Mouse (Mus musculus) heart, embryonic 16.5 days (tissue): ENCODE data around the gene Map7. TPM values are rescaled to one million over a fixed set of nuclear protein-coding genes. Genes with fewer than 3 reads are reported as not detected.

Experiments
- ATAC-seq: fragments of 200-750 bp; cut with Nextera tagmentation; replicated peaks from 2 replicates; pipeline ENCODE4 v1.8.0; 2017; ENCODE audit warnings: moderate number of reproducible peaks; ENCODE audit not compliant: insufficient read depth, low FRiP score; ENCODE audit errors: extremely low read depth
- H3K27ac ChIP-seq: fragments of 300-500 bp; sonication (generic); 2 replicates; pipeline ENCODE4 v1.5.1; 2014; ENCODE audit warnings: mild to moderate bottlenecking, low read length, control low read depth, moderate library complexity
- H3K27me3 ChIP-seq: fragments of 300-500 bp; sonication (generic); 2 replicates; pipeline ENCODE4 v1.6.1; 2014; ENCODE audit warnings: low read length, mixed read lengths; ENCODE audit not compliant: control insufficient read depth, insufficient read depth
- H3K36me3 ChIP-seq: fragments of 300-500 bp; sonication (generic); 2 replicates; pipeline ENCODE4 v1.6.1; 2014; ENCODE audit not compliant: control insufficient read depth, insufficient read depth
- H3K4me1 ChIP-seq: fragments of 300-500 bp; sonication (generic); 2 replicates; pipeline ENCODE4 v1.6.1; 2014; ENCODE audit warnings: low read length, mixed read lengths; ENCODE audit not compliant: control insufficient read depth, insufficient read depth
- H3K4me2 ChIP-seq: fragments of 300-500 bp; sonication (generic); 2 replicates; pipeline ENCODE4 v1.6.1; 2014; ENCODE audit warnings: low read depth, mild to moderate bottlenecking, control low read depth, low read length
- H3K4me3 ChIP-seq: fragments of 300-500 bp; sonication (generic); 2 replicates; pipeline ENCODE4 v1.5.1; 2014; ENCODE audit warnings: mild to moderate bottlenecking, control low read depth, low read length
- H3K9ac ChIP-seq: fragments of 300-500 bp; sonication (generic); 2 replicates; pipeline ENCODE4 v1.6.1; 2014; ENCODE audit warnings: low read length, control low read depth
- H3K9me3 ChIP-seq: fragments of 300-500 bp; sonication (generic); replicated peaks from 2 replicates; pipeline ENCODE4 v1.6.1; 2016; ENCODE audit warnings: low read length; ENCODE audit not compliant: control insufficient read depth
- WGBS: fragments of 180-500 bp; shearing (Covaris S2); extraction: QIAGEN DNeasy Blood & Tissue Kit; methylation state at CpG from one replicate; pipeline ENCODE4 v1.1.7; 2014; 5-methylcytosine and 5-hydroxymethylcytosine counted together
- polyA plus RNA-seq: library from polyadenylated mRNA; unstranded; fragments of >200 nt; fragmentation: Nextera tagmentation; extraction: Ambion mirVana; gene quantifications from 2 replicates; pipeline ENCODE4 v1.2.1, GENCODE M21; 2015

The Map7 gene
- polyA plus RNA-seq, 1 experiment from 2014 or later: 7.6 TPM

GRCm38 (mm10) chr10:20272380-20272779 lies 124.1 kb downstream of the Map7 start:
- Histone ChIP-seq H3K4me3 (no peak overlapping the region), H3K36me3 (0 out of 2 replicates have a peak, but pooled peaks cover 1% of the 10 kb centered on the region), H3K9me3 (no peaks in the 10 kb centered on the region), H3K4me2 (no peak overlapping the region), H3K27me3 (no peaks in the 10 kb centered on the region), H3K4me1 (no peaks in the 10 kb centered on the region), H3K27ac (no peak overlapping the region), H3K9ac (no peak overlapping the region)
- ATAC-seq: no peak
- WGBS: 82% methylated on average over 5 of the region's 5 CpGs

GRCm38 (mm10) chr10:20273278-20273677 lies 125.0 kb downstream of the Map7 start:
- Histone ChIP-seq H3K4me1 (no peaks in the 10 kb centered on the region), H3K4me3 (no peak overlapping the region), H3K9me3 (no peaks in the 10 kb centered on the region), H3K36me3 (peaks cover 4% of the 10 kb centered on the region; the same call in 1 of the 2 replicates), H3K4me2 (no peak overlapping the region), H3K9ac (no peak overlapping the region), H3K27ac (no peak overlapping the region), H3K27me3 (no peaks in the 10 kb centered on the region)
- ATAC-seq: no peak
- 68% methylated on average over 15 of the region's 15 CpGs for WGBS

- peak; percentile 69; the same call in 1 of the 2 replicates for ATAC-seq
- 0 out of 2 replicates have a peak overlapping the region, but pooled peaks have one; percentile 16 for H3K27ac ChIP-seq
- WGBS: 51% methylated on average over 9 of the region's 9 CpGs
Measured at GRCm38 (mm10) chr10:20274022-20274421, 125.8 kb downstream of the Map7 start.

GRCm38 (mm10) chr10:20281456-20281855 lies 133.2 kb downstream of the Map7 start:
- Histone ChIP-seq H3K27ac (no peak overlapping the region), H3K4me3 (no peak overlapping the region), H3K4me2 (no peak overlapping the region), H3K9me3 (no peaks in the 10 kb centered on the region), H3K36me3 (peaks cover 6% of the 10 kb centered on the region; the same call in 1 of the 2 replicates), H3K4me1 (peaks cover 11% of the 10 kb centered on the region), H3K9ac (no peak overlapping the region), H3K27me3 (no peaks in the 10 kb centered on the region)
- 56% methylated on average over 2 of the region's 2 CpGs for WGBS
- no peak for ATAC-seq

More at GRCm38 (mm10) chr10:20274022-20274421, 125.8 kb downstream of the Map7 start:
- Histone ChIP-seq H3K4me1 (no peaks in the 10 kb centered on the region), H3K9ac (no peak overlapping the region), H3K27me3 (no peaks in the 10 kb centered on the region), H3K4me3 (no peak overlapping the region), H3K4me2 (no peak overlapping the region), H3K36me3 (peaks cover 6% of the 10 kb centered on the region; the same call in 1 of the 2 replicates), H3K9me3 (no peaks in the 10 kb centered on the region)

- no peaks in the 10 kb centered on the region for H3K27me3 ChIP-seq
- H3K9ac ChIP-seq: no peak overlapping the region
- no peaks in the 10 kb centered on the region for H3K9me3 ChIP-seq
- H3K27ac ChIP-seq: no peak overlapping the region
- H3K4me3 ChIP-seq: no peak overlapping the region
- 16% methylated on average over 10 of the region's 10 CpGs for WGBS
- no peak overlapping the region for H3K4me2 ChIP-seq
- peaks cover 15% of the 10 kb centered on the region for H3K4me1 ChIP-seq
- H3K36me3 ChIP-seq: no peaks in the 10 kb centered on the region
- peak; percentile 74; the same call in 1 of the 2 replicates for ATAC-seq
Measured at GRCm38 (mm10) chr10:20285289-20285975, 137.2 kb downstream of the Map7 start.

GRCm38 (mm10) chr10:20285994-20286836 lies 137.9 kb downstream of the Map7 start:
- Histone ChIP-seq H3K4me2 (peak overlapping the region; percentile 22; the same call in 1 of the 2 replicates), H3K4me3 (no peak overlapping the region), H3K36me3 (no peaks in the 10 kb centered on the region), H3K4me1 (peaks cover 18% of the 10 kb centered on the region), H3K27me3 (no peaks in the 10 kb centered on the region), H3K27ac (no peak overlapping the region), H3K9me3 (no peaks in the 10 kb centered on the region), H3K9ac (0 out of 2 replicates have a peak overlapping the region, but pooled peaks have one; percentile 5)
- 40% methylated on average over 15 of the region's 15 CpGs for WGBS
- no peak; the same call in 1 of the 2 replicates for ATAC-seq

- Histone ChIP-seq H3K9ac (no peak overlapping the region), H3K4me1 (peaks cover 18% of the 10 kb centered on the region), H3K9me3 (no peaks in the 10 kb centered on the region), H3K4me3 (no peak overlapping the region), H3K4me2 (no peak overlapping the region), H3K27ac (no peak overlapping the region), H3K27me3 (no peaks in the 10 kb centered on the region), H3K36me3 (no peaks in the 10 kb centered on the region)
- no peak for ATAC-seq
- WGBS: 78% methylated on average over 6 of the region's 6 CpGs
Measured at GRCm38 (mm10) chr10:20287369-20287768, 139.1 kb downstream of the Map7 start.

GRCm38 (mm10) chr10:20290467-20290883 lies 142.2 kb downstream of the Map7 start:
- Histone ChIP-seq H3K36me3 (no peaks in the 10 kb centered on the region), H3K9me3 (no peaks in the 10 kb centered on the region; the same call in 1 of the 2 replicates), H3K27me3 (no peaks in the 10 kb centered on the region), H3K27ac (no peak overlapping the region), H3K9ac (peak overlapping the region; percentile 70), H3K4me2 (peak overlapping the region; percentile 69), H3K4me3 (peak overlapping the region; percentile 36), H3K4me1 (peaks cover 15% of the 10 kb centered on the region)
- WGBS: 12% methylated on average over 11 of the region's 11 CpGs
- ATAC-seq: no peak; the same call in 1 of the 2 replicates
